Mouse (Mus musculus) left cerebral cortex, postnatal 25 days (tissue): ENCODE results near the gene Gpr37l1. TPM values are rescaled to one million over a fixed set of nuclear protein-coding genes. Genes with fewer than 3 reads are reported as not detected.
"Not testable (repeated sequence)": the region's sequence is repeated elsewhere in the genome, so short reads cannot be mapped to it uniquely, and the experiment has no call there.

Source experiments
- DNase-seq, 2 experiments: peaks; one replicate each; pipeline ENCODE4 v3.0.0; 2022; ENCODE audit warnings: low spot score in 2 of 2, mixed read lengths in 1 of 2
- intact Hi-C: fragments of 180-260 bp; cut with DNase I; formaldehyde crosslinking; loops from one replicate; pipeline ENCODE4 v1.15.1; 2025
- total RNA-seq, 2 experiments: library from RNA; stranded (reverse); gene quantifications; 2 replicates each; pipeline ENCODE4 v1.2.3; 2021

Gpr37l1 gene
- 100 to 1,000 TPM; 182 to 212 TPM for total RNA-seq

GRCm38 (mm10) chr1:135167435-135167834 lies at the start of gene Gpr37l1:
TSS of gene Gpr37l1 (minus strand) at chr1:135167681.
- peak; percentile 39 to 63 for DNase-seq
- intact Hi-C loops, result loop anchor here (1.0 kb wide), 1 partner anchor 12 kb away; no protein-coding TSS in a partner anchor

GRCm38 (mm10) chr1:135213772-135214640 lies 46.5 kb upstream of the Gpr37l1 start:
- DNase-seq, result no peak
- intact Hi-C loops, result no loop called here

GRCm38 (mm10) chr1:135210421-135210820 lies 42.9 kb upstream of the Gpr37l1 start:
- intact Hi-C loops, result no loop called here

GRCm38 (mm10) chr1:135208716-135209115 lies 41.2 kb upstream of the Gpr37l1 start:
- intact Hi-C loops, result no loop called here
- DNase-seq, result no peak

More at GRCm38 (mm10) chr1:135210421-135210820, 42.9 kb upstream of the Gpr37l1 start:
- no peak for DNase-seq

- intact Hi-C loops, result no loop called here
- DNase-seq, result peak in 1 of 2 experiments; percentile 59
Observed at GRCm38 (mm10) chr1:135206586-135207339, 39.3 kb upstream of the Gpr37l1 start.

- DNase-seq, result no peak
- intact Hi-C loops, result no loop called here
Observed at GRCm38 (mm10) chr1:135205257-135205656, 37.8 kb upstream of the Gpr37l1 start.

- DNase-seq, result no peak
- intact Hi-C loops, result no loop called here
Observed at GRCm38 (mm10) chr1:135204196-135205126, 37.0 kb upstream of the Gpr37l1 start.

GRCm38 (mm10) chr1:135200400-135200799 lies 32.9 kb upstream of the Gpr37l1 start:
- intact Hi-C loops, result no loop called here
- DNase-seq, result no peak

GRCm38 (mm10) chr1:135199014-135199819 lies 31.7 kb upstream of the Gpr37l1 start:
- intact Hi-C loops, result no loop called here

GRCm38 (mm10) chr1:135198412-135198811 lies 30.9 kb upstream of the Gpr37l1 start:
- intact Hi-C loops, result no loop called here
- DNase-seq, result no peak

More at GRCm38 (mm10) chr1:135199014-135199819, 31.7 kb upstream of the Gpr37l1 start:
- no peak for DNase-seq

GRCm38 (mm10) chr1:135195907-135196440 lies 28.5 kb upstream of the Gpr37l1 start:
- no peak for DNase-seq
- intact Hi-C loops, result no loop called here

- intact Hi-C loops, result not testable (repeated sequence)
Observed at GRCm38 (mm10) chr1:135194335-135194734, 26.9 kb upstream of the Gpr37l1 start.

GRCm38 (mm10) chr1:135189186-135189585 lies 21.7 kb upstream of the Gpr37l1 start:
- intact Hi-C loops, result no loop called here

More at GRCm38 (mm10) chr1:135194335-135194734, 26.9 kb upstream of the Gpr37l1 start:
- not testable (repeated sequence) for DNase-seq

GRCm38 (mm10) chr1:135188197-135188596 lies 20.7 kb upstream of the Gpr37l1 start:
- no peak for DNase-seq
- intact Hi-C loops, result no loop called here

More at GRCm38 (mm10) chr1:135189186-135189585, 21.7 kb upstream of the Gpr37l1 start:
- DNase-seq, result no peak

- intact Hi-C loops, DNase-seq: not testable (repeated sequence)
Observed at GRCm38 (mm10) chr1:135187016-135187415, 19.5 kb upstream of the Gpr37l1 start.

- intact Hi-C loops, result no loop called here
Observed at GRCm38 (mm10) chr1:135186427-135186826, 18.9 kb upstream of the Gpr37l1 start.

GRCm38 (mm10) chr1:135185936-135186335 lies 18.5 kb upstream of the Gpr37l1 start:
- intact Hi-C loops, result no loop called here
- no peak for DNase-seq

More at GRCm38 (mm10) chr1:135186427-135186826, 18.9 kb upstream of the Gpr37l1 start:
- DNase-seq, result no peak

- DNase-seq, result no peak
- intact Hi-C loops, result no loop called here
Observed at GRCm38 (mm10) chr1:135183941-135184570, 16.6 kb upstream of the Gpr37l1 start.
